Mouse (Mus musculus) liver, embryonic 14.5 days (tissue): ENCODE results near the gene Uncx.

Experiments
- CTCF ChIP-seq: IDR thresholded peaks from 2 replicates; pipeline ENCODE4 v1.5.1; 2016; ENCODE audit warnings: antibody characterized with exemption, low read depth, control low read depth
- EP300 ChIP-seq: IDR thresholded peaks from 2 replicates; pipeline ENCODE4 v1.6.1; 2016; ENCODE audit warnings: antibody characterized with exemption, low read depth

GRCm38 (mm10) chr5:139546336-139546770 lies 3.1 kb downstream of the Uncx start:
- no peak for TF ChIP-seq CTCF
- TF ChIP-seq EP300: no peak
